Mouse (Mus musculus) CD4-positive helper T cell, adult 2 months (primary cell): ENCODE results near the gene Kansl1l.

Experiments
- DNase-seq: peaks from one replicate; pipeline ENCODE4 v3.0.0-alpha.2; 2012; ENCODE audit warnings: low read depth, missing footprints, low spot score

The Kansl1l gene

GRCm38 (mm10) chr1:66817453-66817839 lies at the start of gene Kansl1l:
Kansl1l (minus strand) TSS chr1:66817562.
- DNase-seq, result peak; percentile 95

GRCm38 (mm10) chr1:66865633-66866032 lies 48.3 kb upstream of the Kansl1l start:
- DNase-seq, result no peak

- DNase-seq, result peak; percentile 48
Measured at GRCm38 (mm10) chr1:66863741-66864495, 46.6 kb upstream of the Kansl1l start.

- peak; percentile 75 for DNase-seq
Measured at GRCm38 (mm10) chr1:66862712-66863511, 45.5 kb upstream of the Kansl1l start, which contains the start of gene Acadl. Acadl (minus strand) TSS chr1:66863277.

GRCm38 (mm10) chr1:66861764-66862672 lies 44.7 kb upstream of the Kansl1l start:
- no peak for DNase-seq

- peak; percentile 40 for DNase-seq
Measured at GRCm38 (mm10) chr1:66847506-66847905, 30.1 kb upstream of the Kansl1l start.

GRCm38 (mm10) chr1:66845690-66846318 lies 28.4 kb upstream of the Kansl1l start:
- DNase-seq, result no peak

GRCm38 (mm10) chr1:66841938-66842337 lies 24.6 kb upstream of the Kansl1l start:
- DNase-seq, result peak; percentile 9

GRCm38 (mm10) chr1:66841510-66841909 lies 24.1 kb upstream of the Kansl1l start:
- no peak for DNase-seq

- no peak for DNase-seq
Measured at GRCm38 (mm10) chr1:66839755-66840438, 22.5 kb upstream of the Kansl1l start.

GRCm38 (mm10) chr1:66839135-66839534 lies 21.8 kb upstream of the Kansl1l start:
- no peak for DNase-seq

GRCm38 (mm10) chr1:66838184-66839042 lies 21.1 kb upstream of the Kansl1l start:
- peak; percentile 75 for DNase-seq

GRCm38 (mm10) chr1:66837207-66837606 lies 19.8 kb upstream of the Kansl1l start:
- DNase-seq, result no peak

GRCm38 (mm10) chr1:66832636-66833165 lies 15.3 kb upstream of the Kansl1l start:
- DNase-seq, result no peak

GRCm38 (mm10) chr1:66831824-66832600 lies 14.7 kb upstream of the Kansl1l start:
- no peak for DNase-seq

- no peak for DNase-seq
Measured at GRCm38 (mm10) chr1:66829400-66830080, 12.2 kb upstream of the Kansl1l start.

GRCm38 (mm10) chr1:66821966-66822365 lies 4.6 kb upstream of the Kansl1l start:
- no peak for DNase-seq

GRCm38 (mm10) chr1:66820241-66820640 lies 2.9 kb upstream of the Kansl1l start:
- no peak for DNase-seq
